Mouse (Mus musculus) liver, adult 2 months (tissue): ENCODE results near the gene Bcl6b.

ENCODE experiments used
- CTCF ChIP-seq: fragments of 200-500 bp; IDR thresholded peaks from 2 replicates; pipeline ENCODE4 v1.5.1; 2011; ENCODE audit warnings: low read depth, low read length, control low read depth
- POLR2A ChIP-seq: fragments of 200-500 bp; IDR thresholded peaks from 2 replicates; pipeline ENCODE4 v1.6.1; 2011; ENCODE audit warnings: low read length, control low read depth; ENCODE audit not compliant: insufficient read depth; ENCODE audit errors: extremely low read depth

- no peak for TF ChIP-seq POLR2A
- no peak for TF ChIP-seq CTCF
Observed at GRCm38 (mm10) chr11:70250150-70250549, 20.6 kb upstream of the Bcl6b start.
